Comparison of ENCODE assay signal across 8 mouse cellular contexts in genomic region chr2:118925952-118926351, GRCm38 (mm10). TPM values are rescaled to one million over a fixed set of nuclear protein-coding genes. Genes with fewer than 3 reads are reported as not detected.
DNase-seq lines count a peak whose midpoint lies in the region; ATAC-seq and TF ChIP-seq lines count a peak whose summit lies in the region.

No protein-coding gene starts in this region.

- peaks cover 23% of the 10 kb centered on the region for H3K4me1 ChIP-seq in heart, embryonic 11.5 days (ENCODE audit: control insufficient read depth, insufficient read depth, low read length)
- peaks cover 26% of the 10 kb centered on the region for H3K4me1 ChIP-seq in E14TG2a.4 (replicated peaks; ENCODE audit: low read depth, low read length)
- H3K4me1 ChIP-seq in forebrain, embryonic 13.5 days, result peaks cover 36% of the 10 kb centered on the region
- peaks cover 43% of the 10 kb centered on the region for H3K4me1 ChIP-seq in liver, embryonic 15.5 days (replicated peaks)

- peak overlapping the region; percentile 97 for H3K4me2 ChIP-seq in heart, embryonic 11.5 days
- peak overlapping the region; percentile 84 for H3K4me2 ChIP-seq in forebrain, embryonic 13.5 days
- peak overlapping the region; percentile 96 for H3K4me2 ChIP-seq in liver, embryonic 15.5 days

- no peaks in the 10 kb centered on the region for H3K27me3 ChIP-seq in heart, embryonic 11.5 days (ENCODE audit: control insufficient read depth, insufficient read depth, low read length)
- peaks cover 55% of the 10 kb centered on the region for H3K27me3 ChIP-seq in E14TG2a.4 (ENCODE audit: insufficient read depth, low read length)
- H3K27me3 ChIP-seq in forebrain, embryonic 13.5 days, result no peaks in the 10 kb centered on the region; the same call in 1 of the 2 replicates
- no peaks in the 10 kb centered on the region for H3K27me3 ChIP-seq in liver, embryonic 15.5 days

- under 1% methylated on average over 6 of the region's 6 CpGs for WGBS in heart, embryonic 11.5 days (ENCODE audit: insufficient replicate concordance)
- 0% methylated on average over 6 of the region's 6 CpGs for WGBS in forebrain, embryonic 13.5 days
- WGBS in liver, embryonic 15.5 days (ENCODE audit: insufficient replicate concordance), result 4% methylated on average over 6 of the region's 6 CpGs

- H3K4me3 ChIP-seq in heart, embryonic 11.5 days (ENCODE audit: low read depth, low read length), result peak overlapping the region; percentile 74
- H3K4me3 ChIP-seq in E14TG2a.4 (replicated peaks; ENCODE audit: low read length), result peak overlapping the region; percentile 84
- peak overlapping the region; percentile 54 for H3K4me3 ChIP-seq in forebrain, embryonic 13.5 days
- H3K4me3 ChIP-seq in liver, embryonic 15.5 days (replicated peaks), result peak overlapping the region; percentile 74

- DNase-seq in heart, postnatal 25 days (ENCODE audit: low spot score), result no peak
- no peak for DNase-seq in retina, embryonic 14.5 days (ENCODE audit: low spot score)
- no peak for DNase-seq in urinary bladder, postnatal 36 days (ENCODE audit: low spot score in 2 of 2)
- no peak for DNase-seq in left cerebral cortex, postnatal 14 days (ENCODE audit: low spot score in 2 of 2)

- no peaks in the 10 kb centered on the region for H3K9me3 ChIP-seq in heart, embryonic 11.5 days (replicated peaks; ENCODE audit: control insufficient read depth, low read length)
- H3K9me3 ChIP-seq in E14TG2a.4 (ENCODE audit: low read length), result no peaks in the 10 kb centered on the region
- no peaks in the 10 kb centered on the region for H3K9me3 ChIP-seq in forebrain, embryonic 13.5 days (replicated peaks)
- H3K9me3 ChIP-seq in liver, embryonic 15.5 days (replicated peaks), result no peaks in the 10 kb centered on the region

- peak overlapping the region; percentile 88 for H3K9ac ChIP-seq in heart, embryonic 11.5 days (ENCODE audit: low read depth, low read length)
- H3K9ac ChIP-seq in forebrain, embryonic 13.5 days, result peak overlapping the region; percentile 82
- H3K9ac ChIP-seq in liver, embryonic 15.5 days, result peak overlapping the region; percentile 70

- no peaks in the 10 kb centered on the region; the same call in 1 of the 2 replicates for H3K36me3 ChIP-seq in heart, embryonic 11.5 days (ENCODE audit: control insufficient read depth, insufficient read depth, low read length)
- H3K36me3 ChIP-seq in E14TG2a.4 (ENCODE audit: insufficient read depth, low read length), result peaks cover 17% of the 10 kb centered on the region
- peaks cover 38% of the 10 kb centered on the region for H3K36me3 ChIP-seq in forebrain, embryonic 13.5 days (ENCODE audit: poor library complexity, severe bottlenecking)
- H3K36me3 ChIP-seq in liver, embryonic 15.5 days (replicated peaks), result peaks cover 31% of the 10 kb centered on the region

- peak overlapping the region; percentile 70 for H3K27ac ChIP-seq in heart, embryonic 11.5 days (ENCODE audit: low read depth, low read length)
- H3K27ac ChIP-seq in forebrain, embryonic 13.5 days, result no peak overlapping the region
- peak overlapping the region; percentile 66 for H3K27ac ChIP-seq in liver, embryonic 15.5 days (replicated peaks)

- intact Hi-C loops in heart, postnatal 25 days (cut with DNase I), result loop anchor here (2.0 kb wide), 1 partner anchor 21 kb away; no protein-coding TSS in a partner anchor
- intact Hi-C loops in left cerebral cortex, postnatal 14 days (cut with DNase I), result no loop called here

- TF ChIP-seq CTCF in E14TG2a.4 (conservative IDR thresholded peaks at IDR 0.05; ENCODE audit: low read length), result no peak

- ATAC-seq in heart, embryonic 11.5 days (replicated peaks; ENCODE audit: insufficient number of reproducible peaks, low FRiP score, low TSS enrichment), result peak; percentile 48
- peak; percentile 65 for ATAC-seq in forebrain, embryonic 13.5 days
- ATAC-seq in liver, embryonic 15.5 days (ENCODE audit: insufficient read depth), result peak; percentile 33

RNA-seq across cellular contexts. Expression of gene Chst14, which starts 0.3 kb away (rescaled TPM):
- 19.6 and 22.3 TPM in 2 replicates for polyA plus RNA-seq in heart, embryonic 11.5 days (2014; fragmentation: Nextera tagmentation; extraction: Ambion mirVana)
- 1 to 10 TPM; 9.3 to 9.8 TPM for total RNA-seq in heart, postnatal 25 days (2021)
- polyA plus RNA-seq in forebrain, embryonic 13.5 days (2015; fragmentation: Nextera tagmentation; extraction: Ambion mirVana), result 5.9 and 6.9 TPM in 2 replicates
- 4.5 and 5.7 TPM in 2 replicates for polyA plus RNA-seq in liver, embryonic 15.5 days (2015; fragmentation: Nextera tagmentation; extraction: Ambion mirVana)
- total RNA-seq in left cerebral cortex, postnatal 14 days (2021), result 1 to 10 TPM; 2.3 to 2.4 TPM

RNA-seq across cellular contexts. Expression of gene Bahd1, which starts 25.8 kb away (rescaled TPM):
- 0.77 and 1.1 TPM in 2 replicates for polyA plus RNA-seq in heart, embryonic 11.5 days (2014; fragmentation: Nextera tagmentation; extraction: Ambion mirVana)
- total RNA-seq in heart, postnatal 25 days (2021), result 10 to 100 TPM; 14.7 to 18.2 TPM
- 4.4 and 4.5 TPM in 2 replicates for polyA plus RNA-seq in forebrain, embryonic 13.5 days (2015; fragmentation: Nextera tagmentation; extraction: Ambion mirVana)
- 3.2 and 4.3 TPM in 2 replicates for polyA plus RNA-seq in liver, embryonic 15.5 days (2015; fragmentation: Nextera tagmentation; extraction: Ambion mirVana)
- total RNA-seq in left cerebral cortex, postnatal 14 days (2021), result 10 to 100 TPM; 35.8 to 37.5 TPM
